Mouse (Mus musculus) hindbrain, embryonic 12.5 days (tissue): Measurements from ENCODE around the gene Acsl5. TPM values are rescaled to one million over a fixed set of nuclear protein-coding genes. Genes with fewer than 3 reads are reported as not detected.

ENCODE experiments used
- ATAC-seq: fragments of 200-750 bp; cut with Nextera tagmentation; 2 replicates; pipeline ENCODE4 v1.8.0; 2017; ENCODE audit warnings: moderate TSS enrichment; ENCODE audit not compliant: low FRiP score
- H3K27ac ChIP-seq: fragments of 300-500 bp; sonication (generic); 2 replicates; pipeline ENCODE4 v1.5.1; 2016; ENCODE audit warnings: mild to moderate bottlenecking
- H3K27me3 ChIP-seq: fragments of 300-500 bp; sonication (generic); 2 replicates; pipeline ENCODE4 v1.6.1; 2016; ENCODE audit warnings: mild to moderate bottlenecking
- H3K36me3 ChIP-seq: fragments of 300-500 bp; sonication (generic); 2 replicates; pipeline ENCODE4 v1.6.1; 2016; ENCODE audit warnings: mild to moderate bottlenecking
- H3K4me1 ChIP-seq: fragments of 300-500 bp; sonication (generic); 2 replicates; pipeline ENCODE4 v1.6.1; 2016
- H3K4me2 ChIP-seq: fragments of 300-500 bp; sonication (generic); replicated peaks from 2 replicates; pipeline ENCODE4 v1.6.1; 2016; ENCODE audit warnings: mild to moderate bottlenecking
- H3K4me3 ChIP-seq: fragments of 300-500 bp; sonication (generic); 2 replicates; pipeline ENCODE4 v1.5.1; 2016; ENCODE audit warnings: mild to moderate bottlenecking
- H3K9ac ChIP-seq: fragments of 300-500 bp; sonication (generic); 2 replicates; pipeline ENCODE4 v1.6.1; 2016; ENCODE audit warnings: mild to moderate bottlenecking, moderate library complexity
- H3K9me3 ChIP-seq: fragments of 300-500 bp; sonication (generic); replicated peaks from 2 replicates; pipeline ENCODE4 v1.6.1; 2016; ENCODE audit warnings: mild to moderate bottlenecking
- WGBS: fragments of 180-500 bp; shearing (Covaris S2); methylation state at CpG from one replicate; pipeline ENCODE4 v1.1.7; 2016; 5-methylcytosine and 5-hydroxymethylcytosine counted together
- polyA plus RNA-seq: library from polyadenylated mRNA; unstranded; fragments of >200 nt; fragmentation: Nextera tagmentation; extraction: Ambion mirVana; gene quantifications from 2 replicates; pipeline ENCODE4 v1.2.1, GENCODE M21; 2016

Gene Acsl5
- polyA plus RNA-seq, 1 experiment from 2014 or later: 16.9 TPM

DNA sequence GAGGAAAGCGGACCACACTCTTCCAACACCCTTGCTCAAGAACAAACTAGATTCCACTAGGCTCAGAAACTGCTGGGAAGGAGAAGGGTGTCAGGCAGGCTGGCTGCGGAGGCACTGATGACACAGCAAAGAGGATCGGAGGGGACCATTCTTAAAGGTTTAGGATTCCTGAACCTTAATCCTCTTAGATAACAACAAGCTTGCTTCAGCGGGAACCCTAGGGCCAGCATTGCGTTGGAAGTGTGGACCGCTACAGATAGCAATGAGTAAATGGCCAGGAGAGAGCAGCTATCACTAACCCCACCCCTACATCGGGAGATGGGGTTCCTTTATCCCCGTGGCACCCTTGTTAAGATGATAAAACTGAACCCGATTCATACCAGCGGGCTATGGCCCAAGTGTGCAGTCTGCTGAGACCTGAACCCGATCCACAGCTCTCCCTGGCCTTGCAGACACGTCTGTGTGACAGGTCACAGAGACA is 33.0 kb upstream of the Acsl5 start:
- Histone ChIP-seq H3K4me2 (peak overlapping the region; percentile 51), H3K27me3 (peaks cover 4% of the 10 kb centered on the region; the same call in 1 of the 2 replicates), H3K9me3 (no peaks in the 10 kb centered on the region), H3K4me3 (peak overlapping the region; percentile 30), H3K9ac (peak overlapping the region; percentile 15), H3K4me1 (peaks cover 7% of the 10 kb centered on the region), H3K27ac (no peak overlapping the region), H3K36me3 (no peaks in the 10 kb centered on the region)
- WGBS: 26% methylated on average over 12 of the region's 12 CpGs
- 0 out of 2 replicates have a peak, but pooled peaks have one; percentile 18 for ATAC-seq

GRCm38 (mm10) chr19:55219359-55219758 is 32.4 kb upstream of the Acsl5 start:
- no peak overlapping the region for H3K4me2 ChIP-seq
- 81% methylated on average over 8 of the region's 8 CpGs for WGBS
- ATAC-seq: no peak

GRCm38 (mm10) chr19:55221208-55221607 is 30.5 kb upstream of the Acsl5 start:
- Histone ChIP-seq H3K4me1 (peaks cover 7% of the 10 kb centered on the region), H3K9ac (no peak overlapping the region), H3K4me2 (no peak overlapping the region), H3K9me3 (no peaks in the 10 kb centered on the region), H3K27ac (no peak overlapping the region), H3K27me3 (peaks cover 4% of the 10 kb centered on the region; the same call in 1 of the 2 replicates), H3K36me3 (no peaks in the 10 kb centered on the region), H3K4me3 (no peak overlapping the region)
- no peak for ATAC-seq
- 82% methylated on average over 6 of the region's 6 CpGs for WGBS

More at GRCm38 (mm10) chr19:55219359-55219758, 32.4 kb upstream of the Acsl5 start:
- Histone ChIP-seq H3K9me3 (no peaks in the 10 kb centered on the region), H3K36me3 (no peaks in the 10 kb centered on the region), H3K9ac (no peak overlapping the region), H3K4me3 (no peak overlapping the region), H3K4me1 (peaks cover 7% of the 10 kb centered on the region), H3K27me3 (peaks cover 4% of the 10 kb centered on the region; the same call in 1 of the 2 replicates), H3K27ac (no peak overlapping the region)

GRCm38 (mm10) chr19:55222268-55222667 is 29.5 kb upstream of the Acsl5 start:
- WGBS: 92% methylated on average over 9 of the region's 9 CpGs
- peaks cover 4% of the 10 kb centered on the region; the same call in 1 of the 2 replicates for H3K27me3 ChIP-seq
- no peak overlapping the region for H3K9ac ChIP-seq
- H3K4me3 ChIP-seq: no peak overlapping the region
- no peak for ATAC-seq
- H3K4me1 ChIP-seq: peaks cover 7% of the 10 kb centered on the region
- no peak overlapping the region for H3K27ac ChIP-seq
- no peaks in the 10 kb centered on the region for H3K9me3 ChIP-seq
- H3K4me2 ChIP-seq: no peak overlapping the region
- no peaks in the 10 kb centered on the region for H3K36me3 ChIP-seq

DNA sequence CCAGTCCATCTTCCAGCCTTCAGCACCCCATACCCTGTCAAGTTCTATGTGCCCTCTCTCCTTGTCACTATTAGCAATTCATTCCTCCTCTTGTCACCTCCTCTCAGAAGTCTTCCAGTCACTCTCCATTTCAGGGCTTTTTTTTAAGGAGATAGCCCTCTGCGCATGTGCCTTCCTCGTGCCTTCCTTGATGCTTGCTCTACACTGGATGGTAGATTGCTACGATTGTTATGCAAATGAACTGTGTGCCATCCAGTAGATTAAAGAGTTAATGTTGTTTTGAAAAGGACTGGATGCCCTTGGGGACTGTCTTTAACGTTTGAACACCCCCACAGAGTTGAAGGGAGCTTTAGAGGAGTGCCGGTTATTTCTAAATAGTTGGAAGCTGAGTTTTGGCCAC is 25.1 kb upstream of the Acsl5 start:
- Histone ChIP-seq H3K4me3 (no peak overlapping the region), H3K4me1 (peaks cover 3% of the 10 kb centered on the region; the same call in 1 of the 2 replicates), H3K9me3 (no peaks in the 10 kb centered on the region), H3K9ac (no peak overlapping the region), H3K4me2 (no peak overlapping the region), H3K27ac (no peak overlapping the region), H3K36me3 (no peaks in the 10 kb centered on the region), H3K27me3 (no peaks in the 10 kb centered on the region)
- 68% methylated on average over 5 of the region's 5 CpGs for WGBS
- no peak for ATAC-seq

GRCm38 (mm10) chr19:55227135-55227534 is 24.6 kb upstream of the Acsl5 start:
- no peak for ATAC-seq

GRCm38 (mm10) chr19:55231081-55231480 is 20.7 kb upstream of the Acsl5 start:
- H3K4me2 ChIP-seq: no peak overlapping the region
- no peak for ATAC-seq
- no peak overlapping the region for H3K4me3 ChIP-seq
- H3K9ac ChIP-seq: no peak overlapping the region
- H3K9me3 ChIP-seq: no peaks in the 10 kb centered on the region
- WGBS: 84% methylated on average over 10 of the region's 10 CpGs
- H3K4me1 ChIP-seq: peaks cover 3% of the 10 kb centered on the region; the same call in 1 of the 2 replicates
- H3K36me3 ChIP-seq: no peaks in the 10 kb centered on the region
- H3K27ac ChIP-seq: no peak overlapping the region
- no peaks in the 10 kb centered on the region for H3K27me3 ChIP-seq

More at GRCm38 (mm10) chr19:55227135-55227534, 24.6 kb upstream of the Acsl5 start:
- Histone ChIP-seq H3K4me1 (peaks cover 3% of the 10 kb centered on the region; the same call in 1 of the 2 replicates), H3K36me3 (no peaks in the 10 kb centered on the region), H3K4me2 (no peak overlapping the region), H3K9ac (no peak overlapping the region), H3K4me3 (no peak overlapping the region), H3K27me3 (no peaks in the 10 kb centered on the region), H3K27ac (no peak overlapping the region), H3K9me3 (no peaks in the 10 kb centered on the region)
- 81% methylated on average over 7 of the region's 7 CpGs for WGBS

DNA sequence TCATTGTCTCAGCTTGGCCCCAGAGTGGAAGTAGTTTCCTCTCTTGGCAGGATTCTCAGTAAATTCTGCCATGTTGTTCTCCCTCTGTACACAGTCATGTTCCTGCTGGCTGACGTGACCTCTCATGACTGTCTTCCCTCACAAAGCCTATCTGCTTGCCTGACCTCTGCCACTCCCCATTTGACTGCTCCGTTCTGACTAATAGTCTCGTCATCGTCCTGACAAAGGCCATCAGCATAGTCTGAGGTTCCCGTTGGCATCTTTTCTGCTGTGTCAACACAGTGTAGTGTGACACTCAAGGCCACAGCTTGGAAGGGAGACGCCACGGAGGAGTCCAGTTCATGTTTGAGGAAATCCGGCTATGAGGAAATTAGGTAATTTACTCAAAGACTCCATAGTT is 19.6 kb upstream of the Acsl5 start:
- WGBS: 54% methylated on average over 8 of the region's 8 CpGs

GRCm38 (mm10) chr19:55236026-55236425 is 15.7 kb upstream of the Acsl5 start:
- Histone ChIP-seq H3K27me3 (no peaks in the 10 kb centered on the region), H3K4me2 (no peak overlapping the region), H3K27ac (no peak overlapping the region), H3K4me1 (no peaks in the 10 kb centered on the region), H3K36me3 (no peaks in the 10 kb centered on the region), H3K4me3 (no peak overlapping the region), H3K9me3 (no peaks in the 10 kb centered on the region), H3K9ac (no peak overlapping the region)
- 55% methylated on average over 2 of the region's 2 CpGs for WGBS
- ATAC-seq: no peak

More for the DNA sequence above, 19.6 kb upstream of the Acsl5 start:
- Histone ChIP-seq H3K9me3 (no peaks in the 10 kb centered on the region), H3K4me3 (no peak overlapping the region), H3K36me3 (no peaks in the 10 kb centered on the region), H3K27ac (no peak overlapping the region), H3K4me1 (peaks cover 3% of the 10 kb centered on the region; the same call in 1 of the 2 replicates), H3K9ac (no peak overlapping the region), H3K4me2 (no peak overlapping the region), H3K27me3 (no peaks in the 10 kb centered on the region)
- ATAC-seq: no peak

DNA sequence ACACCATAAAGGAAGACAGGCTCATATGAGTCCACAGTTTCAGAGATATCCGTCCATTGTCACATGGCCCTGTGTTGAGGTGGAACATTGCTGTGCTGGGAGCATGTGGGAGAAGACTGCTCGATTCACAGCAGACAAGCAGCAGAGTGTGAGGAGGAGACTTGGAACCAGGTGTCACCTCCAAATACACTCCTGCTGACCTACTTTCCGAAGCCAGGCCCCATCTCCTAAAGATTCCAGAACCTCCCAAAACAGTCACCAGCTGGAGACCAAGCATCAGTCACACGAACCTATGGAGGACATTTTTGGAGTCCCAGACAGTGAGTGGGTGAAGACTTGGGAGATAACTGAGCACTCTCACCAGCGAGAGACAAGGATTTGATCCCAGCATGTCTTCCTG is 15.2 kb upstream of the Acsl5 start:
- ATAC-seq: no peak
- H3K4me3 ChIP-seq: no peak overlapping the region
- H3K4me1 ChIP-seq: no peaks in the 10 kb centered on the region
- no peaks in the 10 kb centered on the region for H3K27me3 ChIP-seq
- no peak overlapping the region for H3K9ac ChIP-seq
- H3K4me2 ChIP-seq: no peak overlapping the region
- 82% methylated on average over 5 of the region's 5 CpGs for WGBS
- no peaks in the 10 kb centered on the region for H3K9me3 ChIP-seq
- no peaks in the 10 kb centered on the region for H3K36me3 ChIP-seq
- H3K27ac ChIP-seq: no peak overlapping the region

DNA sequence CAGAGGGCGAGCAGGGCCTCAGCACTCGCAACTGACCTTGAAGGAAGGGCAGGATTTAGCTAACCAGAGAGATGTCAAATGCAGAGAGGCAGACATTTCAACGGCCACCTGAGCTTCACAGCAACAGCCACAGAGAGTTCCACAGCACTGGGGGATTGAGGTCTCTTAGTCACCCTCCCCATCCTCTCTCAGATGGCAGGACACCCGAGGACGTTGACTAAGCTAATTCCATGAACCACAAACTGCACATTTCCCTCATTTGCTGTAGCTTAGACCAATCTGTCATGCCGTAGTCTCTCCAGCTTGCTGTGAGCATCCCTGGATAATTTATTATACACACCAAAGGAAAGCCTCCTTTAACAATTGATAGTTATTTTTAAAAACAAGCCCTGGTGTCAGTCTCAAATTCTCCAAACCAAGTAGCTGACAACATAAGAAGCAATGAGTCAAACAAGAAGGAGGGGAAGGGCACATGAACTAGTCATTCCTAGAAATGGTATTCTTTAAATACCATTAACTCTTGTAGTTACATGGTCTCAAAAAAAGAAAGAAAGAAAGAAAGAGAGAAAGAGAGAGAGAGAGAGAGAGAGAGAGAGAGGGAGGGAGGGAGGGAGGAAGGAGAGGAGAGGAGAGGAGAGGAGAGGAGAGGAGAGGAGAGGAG is 11.8 kb upstream of the Acsl5 start:
- WGBS: 73% methylated on average over 6 of the region's 6 CpGs
- Histone ChIP-seq H3K4me1 (no peaks in the 10 kb centered on the region), H3K36me3 (no peaks in the 10 kb centered on the region), H3K27ac (no peak overlapping the region), H3K9me3 (no peaks in the 10 kb centered on the region), H3K4me2 (no peak overlapping the region), H3K4me3 (no peak overlapping the region), H3K9ac (no peak overlapping the region), H3K27me3 (no peaks in the 10 kb centered on the region)
- no peak for ATAC-seq

- ATAC-seq: no peak
Measured at GRCm38 (mm10) chr19:55241186-55241645, 10.5 kb upstream of the Acsl5 start, which contains the start of gene Gucy2g. Gene Gucy2g, minus strand, starts transcription at chr19:55241236.

More at GRCm38 (mm10) chr19:55241186-55241645, 10.5 kb upstream of the Acsl5 start, which contains the start of gene Gucy2g:
- Histone ChIP-seq H3K9ac (no peak within 1 kb of the TSS), H3K9me3 (no peaks in the 10 kb centered on the region), H3K27me3 (no peaks in the 10 kb centered on the region), H3K27ac (no peak within 1 kb of the TSS), H3K4me2 (no peak within 1 kb of the TSS), H3K36me3 (no peaks in the 10 kb centered on the region), H3K4me1 (no peaks in the 10 kb centered on the region), H3K4me3 (no peak within 1 kb of the TSS)
- WGBS: 72% methylated on average over 6 of the region's 6 CpGs
